Mouse (Mus musculus) urinary bladder, postnatal 14 days (tissue): ENCODE measurements around the gene Tctn3.
A peak's percentile ranks its signal among the peaks of the same experiment; 100 is the strongest.
"Not testable (repeated sequence)": the region's sequence is repeated elsewhere in the genome, so short reads cannot be mapped to it uniquely, and the experiment has no call there.

Experiments
- DNase-seq: peaks from one replicate; pipeline ENCODE4 v3.0.0; 2021; ENCODE audit warnings: low spot score

Tctn3 gene

DNA sequence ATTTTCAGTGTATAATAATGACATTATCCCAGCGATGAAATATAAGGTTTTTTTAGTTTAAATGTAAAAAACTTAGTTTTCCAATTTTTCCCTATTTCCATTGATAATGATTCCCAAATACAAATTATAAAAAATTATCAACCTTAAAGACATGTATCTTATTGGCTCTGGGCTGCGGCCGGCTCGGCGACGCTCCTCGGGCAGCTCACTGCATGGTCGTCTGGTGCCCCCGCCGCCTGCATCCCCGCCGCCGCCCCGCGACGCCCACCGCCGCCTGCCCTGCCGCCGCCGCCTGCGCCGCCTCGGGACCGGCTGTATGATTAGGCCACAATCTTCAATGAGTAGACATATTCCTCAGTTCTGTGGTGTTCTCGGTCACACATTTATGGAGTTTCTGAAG is 9.6 kb upstream of the Tctn3 start:
- not testable (repeated sequence) for DNase-seq

DNA sequence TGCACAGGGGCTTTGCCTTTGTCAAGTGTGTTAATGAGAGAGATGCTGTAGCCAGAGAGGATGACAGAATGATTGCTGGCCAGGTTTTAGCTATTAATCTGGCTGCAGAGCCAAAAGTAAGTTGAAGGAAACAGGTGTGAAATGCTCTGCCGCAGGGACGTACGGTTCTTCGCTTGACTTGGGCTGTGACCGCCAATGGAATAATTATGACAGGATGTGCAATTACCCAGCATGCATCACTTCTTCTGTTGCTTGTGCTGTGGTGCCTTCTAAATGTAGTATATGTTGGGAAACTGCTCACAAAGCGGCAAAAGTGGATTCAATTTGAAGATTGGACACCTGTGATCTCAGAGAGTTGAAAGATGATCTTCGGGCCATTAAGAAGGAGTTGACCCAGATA is 4.0 kb upstream of the Tctn3 start:
- DNase-seq = no peak

DNA sequence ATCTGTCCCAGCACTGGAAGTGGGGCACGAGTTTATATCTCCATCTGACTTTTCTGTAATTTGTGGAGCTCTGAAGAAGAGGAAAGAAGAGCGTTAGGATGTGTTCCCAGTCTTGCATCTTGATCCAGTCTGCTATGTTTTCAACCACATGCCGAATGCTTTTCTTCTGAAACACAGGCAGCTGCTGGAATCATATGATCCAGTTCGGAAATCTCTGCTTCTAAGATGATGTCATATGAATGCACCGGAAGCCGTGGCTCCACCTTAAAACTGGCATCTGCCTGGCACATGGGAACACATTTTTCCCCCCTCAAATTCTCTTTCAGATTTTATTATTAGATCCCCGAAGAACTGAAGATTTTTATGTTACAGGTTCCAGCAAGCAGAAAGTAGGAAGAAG is 2.8 kb upstream of the Tctn3 start:
- no peak for DNase-seq

- no peak for DNase-seq
Measured at GRCm38 (mm10) chr19:40607676-40608075, 4.4 kb downstream of the Tctn3 start.

DNA sequence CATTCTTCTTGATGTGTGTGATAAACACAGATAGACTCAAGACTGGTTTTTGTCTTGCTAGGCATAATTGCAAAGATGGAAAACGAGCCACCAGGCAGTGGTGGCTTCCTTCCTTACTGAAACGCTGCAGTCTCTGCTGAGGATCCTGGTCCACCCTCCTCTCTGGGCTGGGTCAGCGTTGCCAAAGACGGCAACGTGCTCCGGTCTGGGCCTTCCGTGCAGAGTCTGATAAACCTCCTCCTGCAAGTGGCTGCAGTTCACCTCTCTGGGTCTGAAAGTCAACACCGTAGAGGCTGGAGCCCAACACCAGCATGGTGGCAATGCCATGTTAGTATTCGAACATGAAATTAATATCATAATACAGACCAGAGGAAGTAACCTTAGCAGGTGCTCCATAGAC is 6.8 kb downstream of the Tctn3 start:
- no peak for DNase-seq

DNA sequence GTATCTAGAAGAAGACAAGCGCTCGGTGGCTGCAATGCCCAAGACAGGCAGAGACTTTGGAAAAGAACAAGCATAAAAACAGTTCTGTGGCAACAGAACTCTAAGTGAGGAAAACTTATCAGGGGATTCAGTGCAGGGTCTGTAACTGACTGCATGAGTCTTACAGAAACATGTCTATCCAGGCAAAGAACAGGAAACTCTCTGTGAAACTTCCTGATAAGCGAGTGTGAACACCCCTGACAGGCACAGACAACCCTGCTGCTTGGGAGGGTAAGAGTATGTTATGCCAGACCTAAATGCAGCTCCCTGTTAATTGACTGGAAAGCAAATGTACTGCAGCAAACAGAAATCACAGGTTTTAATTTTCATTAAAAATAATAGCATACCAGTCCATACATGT is 10.2 kb downstream of the Tctn3 start:
- no peak for DNase-seq

- not testable (repeated sequence) for DNase-seq
Measured at GRCm38 (mm10) chr19:40600846-40601245, 11.2 kb downstream of the Tctn3 start.

- no peak for DNase-seq
Measured at GRCm38 (mm10) chr19:40595831-40596230, 16.2 kb downstream of the Tctn3 start.

DNA sequence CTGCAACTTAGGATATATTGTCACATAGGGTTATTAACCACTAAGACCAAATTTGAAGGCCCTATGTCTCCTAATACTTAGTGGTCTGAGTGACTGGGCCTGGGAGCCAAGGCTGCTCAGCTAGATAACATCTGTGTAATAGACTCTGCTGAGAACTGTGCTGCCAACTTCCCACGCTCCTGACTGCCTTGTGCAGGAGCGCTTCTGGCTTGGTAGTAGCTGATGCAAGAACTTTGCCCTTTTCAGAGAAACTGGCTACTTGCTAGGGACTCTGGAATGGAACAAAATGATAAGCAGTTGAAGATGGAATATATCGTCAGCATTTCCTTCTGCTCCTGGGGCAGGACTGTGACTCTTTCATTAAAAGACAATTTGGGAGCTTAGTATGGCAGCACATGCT is 16.8 kb downstream of the Tctn3 start:
- DNase-seq = no peak

GRCm38 (mm10) chr19:40589530-40589880 is 22.5 kb downstream of the Tctn3 start:
- no peak for DNase-seq

DNA sequence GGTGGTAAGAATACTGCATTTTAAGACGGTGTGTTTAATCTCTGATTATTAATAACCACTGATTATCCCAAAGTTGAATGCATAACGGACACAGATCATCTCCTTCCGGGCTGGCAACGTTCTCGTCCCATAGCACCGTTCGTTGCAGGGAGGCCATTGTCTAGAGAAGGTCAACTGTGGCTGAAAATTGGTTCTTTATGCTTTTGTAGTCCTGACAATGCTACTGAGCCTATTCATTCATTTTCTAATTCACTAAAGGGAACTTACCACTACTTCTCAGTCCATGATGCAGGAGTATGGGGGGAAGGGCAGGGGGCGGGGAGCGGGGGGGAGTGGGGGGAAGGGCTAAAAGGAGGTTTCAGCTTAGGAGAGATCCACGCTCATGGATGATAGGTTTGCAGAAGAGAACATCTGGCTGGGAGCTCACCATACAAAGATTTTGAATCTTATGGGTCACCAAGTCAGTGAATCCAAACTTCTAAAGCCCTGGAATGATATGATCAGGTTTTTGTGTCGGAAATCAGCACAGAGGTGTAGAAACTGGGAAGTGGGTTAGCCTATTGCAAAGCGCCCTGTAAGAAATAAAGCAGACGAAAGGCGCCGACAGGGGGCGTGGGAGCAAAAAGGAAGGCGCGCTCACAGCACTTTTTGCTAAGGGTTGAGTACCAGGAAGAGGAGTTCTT is 23.0 kb downstream of the Tctn3 start:
- DNase-seq = peak; percentile 94

- peak; percentile 94 for DNase-seq
Measured at GRCm38 (mm10) chr19:40588293-40588654, 23.8 kb downstream of the Tctn3 start, which contains the start of gene Aldh18a1. Gene Aldh18a1, minus strand, starts transcription at chr19:40588463.

- no peak for DNase-seq
Measured at GRCm38 (mm10) chr19:40587491-40588292, 24.3 kb downstream of the Tctn3 start.

DNA sequence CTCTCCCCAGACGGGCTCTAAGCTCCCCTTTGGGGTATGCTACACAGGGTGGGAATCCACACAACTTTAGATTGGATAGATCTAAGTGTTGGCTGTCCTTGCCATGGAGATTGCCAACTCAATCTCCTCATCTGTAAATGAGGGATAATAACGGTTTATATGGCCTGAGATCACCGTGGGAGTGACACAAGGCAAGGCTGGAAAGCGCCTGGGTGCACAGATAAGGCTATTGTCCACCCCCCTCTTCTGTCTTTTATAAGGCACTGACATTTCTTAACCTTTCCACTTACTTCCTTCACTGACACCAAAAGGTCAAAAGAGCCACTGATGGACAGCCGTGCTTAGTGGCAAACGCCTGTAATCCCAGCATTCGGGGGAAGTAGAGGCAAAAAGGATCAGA is 25.1 kb downstream of the Tctn3 start:
- no peak for DNase-seq

- no peak for DNase-seq
Measured at GRCm38 (mm10) chr19:40581662-40582061, 30.4 kb downstream of the Tctn3 start.

- no peak for DNase-seq
Measured at GRCm38 (mm10) chr19:40580902-40581301, 31.1 kb downstream of the Tctn3 start.

DNA sequence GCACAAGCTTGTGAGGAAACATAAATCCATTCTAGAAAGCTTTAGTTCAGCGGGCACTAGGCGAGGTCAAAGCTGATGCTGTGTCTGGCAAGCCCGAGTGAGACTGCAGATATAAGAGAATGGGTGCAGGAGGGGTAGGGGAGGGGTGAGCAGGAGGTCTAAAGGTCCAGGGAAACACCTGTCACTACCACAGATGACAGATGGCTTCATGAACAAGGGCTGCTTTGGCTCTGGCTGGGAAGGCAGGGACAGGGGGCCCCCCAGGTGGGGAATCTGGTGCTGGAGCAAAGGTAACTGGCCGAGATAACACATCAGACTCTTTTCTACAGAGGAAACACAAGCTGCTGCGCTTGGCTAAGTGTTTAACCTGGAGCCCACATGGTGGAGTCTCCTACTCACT is 36.6 kb downstream of the Tctn3 start:
- DNase-seq = no peak

DNA sequence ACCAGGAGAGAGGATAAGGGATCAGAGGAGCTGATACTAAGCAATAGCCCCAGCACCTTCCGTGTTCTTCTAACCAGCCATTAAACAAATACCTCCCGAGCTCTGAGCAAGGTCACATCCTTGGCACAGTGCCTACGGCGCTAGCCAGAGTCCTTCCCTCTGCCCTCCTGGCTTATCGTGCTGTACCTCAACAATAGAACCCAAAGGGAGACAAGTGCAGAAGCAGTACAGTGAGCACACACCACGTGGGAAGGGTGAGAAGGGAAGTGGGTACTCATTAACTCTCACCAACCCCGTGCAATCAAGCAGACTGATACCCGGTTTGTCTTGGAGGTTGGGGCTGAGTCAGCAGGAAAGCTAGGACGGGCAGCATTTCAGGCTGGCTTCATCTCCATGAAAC is 41.3 kb downstream of the Tctn3 start:
- no peak for DNase-seq

DNA sequence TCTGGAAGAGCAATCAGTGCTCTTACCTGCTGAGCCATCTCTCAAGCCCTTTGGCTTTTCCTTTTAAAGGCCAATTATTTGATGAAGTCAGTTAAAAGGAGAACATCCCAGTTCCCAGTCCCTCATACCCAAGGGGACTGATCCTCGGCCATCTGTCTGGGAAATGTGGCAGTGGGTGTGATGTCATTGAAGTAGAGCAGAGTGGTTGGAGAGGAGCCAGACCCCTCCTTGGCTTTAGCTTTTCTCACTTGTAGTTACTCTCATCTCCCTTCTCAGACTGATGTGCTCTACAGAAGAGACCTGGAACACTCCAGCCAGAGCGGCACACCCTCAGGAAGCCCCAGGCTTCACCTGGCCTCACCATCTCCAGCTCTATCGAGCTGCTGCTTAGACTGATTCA is 44.4 kb downstream of the Tctn3 start:
- DNase-seq = no peak

- DNase-seq = no peak
Measured at GRCm38 (mm10) chr19:40563880-40564645, 48.0 kb downstream of the Tctn3 start.

- DNase-seq = not testable (repeated sequence)
Measured at GRCm38 (mm10) chr19:40561521-40561920, 50.5 kb downstream of the Tctn3 start.

GRCm38 (mm10) chr19:40556029-40556428 is 56.0 kb downstream of the Tctn3 start:
- DNase-seq = no peak

- no peak for DNase-seq
Measured at GRCm38 (mm10) chr19:40555136-40555535, 56.9 kb downstream of the Tctn3 start.
